Mouse (Mus musculus): ENCODE results near the gene Il1f8.
"Not testable (repeated sequence)": the region's sequence is repeated elsewhere in the genome, so short reads cannot be mapped to it uniquely, and the experiment has no call there.

The Il1f8 gene

DNA sequence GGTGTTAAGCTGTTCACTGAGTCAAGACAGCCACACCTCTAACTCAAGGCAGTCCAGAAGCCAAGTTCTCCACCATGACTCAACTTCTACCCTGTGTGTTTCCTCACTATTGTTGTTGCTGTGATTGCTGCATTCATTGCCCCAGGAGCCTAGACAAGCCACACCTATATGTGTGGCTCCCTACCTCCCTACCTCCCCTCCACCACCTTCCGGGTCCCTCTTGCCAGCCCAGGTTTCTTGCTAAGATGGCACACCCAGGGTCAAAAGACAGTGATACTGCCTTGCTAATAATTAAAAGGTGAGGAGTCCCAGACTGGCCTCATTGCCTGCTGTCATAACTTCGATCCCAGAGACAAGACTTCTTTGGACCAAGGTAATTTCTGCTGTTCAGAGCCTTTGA, at the start of gene Il1f8:
TSS of gene Il1f8 (plus strand) at position 301 of the 400 bp plus-strand sequence.
- no peak for DNase-seq (ENCODE audit: inconsistent ontology term)

DNA sequence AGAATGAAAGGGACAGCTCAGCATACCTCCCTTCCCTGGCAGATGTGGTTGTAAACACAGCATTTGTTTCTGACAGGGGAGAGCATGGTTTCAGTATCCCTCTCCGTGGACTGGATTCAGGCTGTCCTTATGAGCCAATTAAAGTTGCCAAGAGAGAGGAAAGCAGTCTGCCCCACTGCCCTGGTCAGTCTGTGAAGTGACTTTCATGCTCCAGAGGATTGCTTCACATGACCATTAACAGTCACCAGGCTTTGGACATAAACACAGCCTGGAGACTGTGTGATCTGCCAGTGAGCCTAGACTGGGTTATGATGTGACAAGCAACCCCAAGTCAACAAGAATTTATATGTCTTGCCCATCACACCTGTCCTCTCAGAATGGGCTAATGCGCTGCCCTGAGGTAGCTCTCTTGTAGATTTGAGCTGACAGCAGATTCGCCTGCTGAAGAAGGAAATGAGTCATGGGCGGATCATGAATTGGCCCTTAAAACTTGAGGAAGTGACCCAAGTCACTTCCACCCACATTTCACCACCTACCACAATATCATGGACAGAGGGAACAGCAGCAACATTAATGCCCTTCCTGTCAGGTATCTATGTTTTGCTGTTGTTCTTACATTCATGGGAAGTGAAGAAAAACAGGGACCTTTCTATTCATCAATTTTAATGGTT, 49.2 kb upstream of the Il1f8 start:
- DNase-seq (ENCODE audit: inconsistent ontology term), result no peak

GRCm38 (mm10) chr2:24109085-24109484, 43.9 kb upstream of the Il1f8 start:
- DNase-seq (ENCODE audit: inconsistent ontology term), result no peak

DNA sequence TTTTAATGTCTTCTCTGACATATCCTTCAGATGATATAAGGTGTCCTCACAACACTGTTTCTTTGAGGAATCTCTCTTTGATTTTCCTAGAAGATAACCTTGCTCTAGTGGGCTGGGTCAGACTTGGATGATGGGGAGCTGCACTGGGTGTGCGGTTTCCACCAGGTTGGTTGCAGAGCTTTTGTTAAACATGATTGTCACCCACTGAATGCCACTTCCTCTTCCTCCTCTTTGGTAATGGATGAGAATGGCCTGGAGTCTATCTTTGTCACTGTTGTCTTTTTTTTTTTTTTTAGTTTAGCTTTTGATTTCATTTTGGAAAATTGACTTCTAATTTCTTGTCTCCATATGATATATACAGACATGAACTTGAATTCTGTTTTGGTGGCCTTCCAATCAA, 18.6 kb upstream of the Il1f8 start:
- DNase-seq (ENCODE audit: inconsistent ontology term), result no peak

GRCm38 (mm10) chr2:24181683-24182331, 28.8 kb downstream of the Il1f8 start:
- peak; percentile 34 for DNase-seq (ENCODE audit: inconsistent ontology term)

DNA sequence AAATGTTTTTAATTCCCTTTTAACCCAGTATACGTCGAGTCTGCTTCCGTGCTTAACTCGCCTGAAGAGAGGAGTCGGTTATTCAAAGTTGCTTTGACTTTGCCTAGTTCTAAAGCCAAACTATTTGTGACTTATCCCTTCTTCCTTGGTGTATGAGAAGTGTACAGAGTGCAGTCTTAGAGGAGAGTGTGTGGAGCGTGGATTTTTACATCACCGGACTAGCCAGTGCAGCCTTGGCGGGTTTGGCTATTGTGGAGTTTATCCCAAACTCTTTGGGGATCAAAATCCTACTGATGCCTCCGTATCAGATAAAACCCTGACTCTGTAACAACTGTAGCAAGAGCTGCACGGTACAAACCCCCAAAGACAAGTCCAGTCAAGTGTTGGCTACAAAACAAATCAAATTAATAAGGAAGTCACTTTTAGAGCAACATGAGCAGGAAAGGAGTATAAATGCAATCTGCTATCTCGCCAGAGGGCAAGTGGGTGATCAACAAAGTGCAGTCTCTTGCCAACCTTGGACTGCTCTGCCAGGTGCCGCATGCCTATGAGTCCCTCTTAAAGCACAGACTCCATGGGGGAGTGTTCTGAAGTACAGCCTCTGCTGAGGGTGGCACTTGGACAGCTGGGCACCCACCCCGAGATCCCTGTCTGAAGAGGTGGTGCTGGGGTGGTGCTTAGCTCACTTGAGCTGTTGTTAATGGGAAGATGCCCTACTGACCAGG, 29.6 kb downstream of the Il1f8 start:
- DNase-seq (ENCODE audit: inconsistent ontology term), result not testable (repeated sequence)

GRCm38 (mm10) chr2:24184092-24184491, 31.1 kb downstream of the Il1f8 start:
- DNase-seq (ENCODE audit: inconsistent ontology term), result not testable (repeated sequence)

DNA sequence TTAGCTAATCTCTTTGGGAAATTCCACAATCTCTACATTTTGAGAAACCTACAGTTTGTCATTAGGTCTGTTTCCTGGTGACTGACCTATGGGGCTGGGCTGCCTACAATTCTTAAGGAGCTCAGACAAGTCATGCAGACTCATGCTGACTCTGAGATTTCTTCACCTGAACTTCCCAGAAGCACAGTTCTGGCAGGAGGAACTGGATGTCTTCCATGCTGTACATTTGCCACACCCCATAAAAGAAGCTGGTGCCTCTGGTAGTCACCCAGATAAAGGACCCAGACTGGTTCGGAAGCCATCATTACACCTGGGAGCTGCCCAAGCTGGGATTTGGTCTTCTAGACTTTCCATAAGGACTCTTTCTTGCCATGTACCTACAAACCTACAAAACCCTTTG, 33.2 kb downstream of the Il1f8 start, which contains the start of gene Il1f9:
TSS of gene Il1f9 (plus strand) at position 301 of the 400 bp plus-strand sequence.
- no peak for DNase-seq (ENCODE audit: inconsistent ontology term)

DNA sequence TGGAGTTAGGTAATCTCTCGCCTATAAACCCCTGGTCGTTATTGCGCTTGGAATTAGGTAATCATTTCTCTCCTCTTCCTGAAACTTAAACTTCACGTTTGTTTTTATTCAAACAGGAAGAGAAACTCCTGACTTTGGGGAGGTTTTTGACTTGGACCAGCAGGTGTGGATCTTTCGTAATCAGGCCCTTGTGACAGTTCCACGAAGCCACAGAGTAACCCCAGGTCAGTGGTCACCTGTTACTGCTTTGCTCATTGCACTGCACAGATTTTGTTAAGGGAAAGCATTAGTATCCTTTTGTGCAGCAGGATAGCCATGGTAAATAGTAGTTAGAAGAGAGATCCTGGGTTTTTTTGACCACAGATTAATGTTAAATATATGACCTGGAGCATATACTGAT, 34.6 kb downstream of the Il1f8 start:
- no peak for DNase-seq (ENCODE audit: inconsistent ontology term)

GRCm38 (mm10) chr2:24188189-24188588, 35.2 kb downstream of the Il1f8 start:
- DNase-seq (ENCODE audit: inconsistent ontology term), result no peak
